Mouse (Mus musculus): Measurements from ENCODE around the gene Foxred2. TPM values are rescaled to one million over a fixed set of nuclear protein-coding genes. Genes with fewer than 3 reads are reported as not detected.

Gene Foxred2
- polyA plus RNA-seq, 1 experiment from 2014 or later = 8.4 TPM

DNA sequence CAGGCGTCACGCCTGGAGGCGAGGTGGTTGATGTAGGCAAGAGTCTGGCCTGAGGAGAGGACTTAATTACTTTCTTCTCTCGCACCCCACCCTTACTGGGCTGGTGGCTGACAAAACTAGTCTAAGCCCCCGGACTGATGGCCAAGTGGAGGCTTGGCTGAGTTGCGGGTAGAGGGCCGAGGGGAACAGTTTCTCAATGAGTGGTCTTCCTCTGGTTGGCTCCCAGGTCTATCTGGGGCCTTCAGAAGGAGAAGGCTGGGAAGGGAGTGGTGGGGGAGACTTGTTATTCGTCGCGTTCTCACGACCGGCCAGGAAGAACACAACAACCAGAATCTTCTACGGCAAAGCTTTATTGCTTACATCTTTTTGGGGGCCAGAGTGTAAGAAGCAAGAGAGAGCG lies 61.6 kb downstream of the Foxred2 start:
- H3K4me1 ChIP-seq (ENCODE audit: control insufficient read depth, insufficient read depth, low read length) = no peaks in the 10 kb centered on the region
- H3K27me3 ChIP-seq (ENCODE audit: control insufficient read depth, insufficient read depth, low read length) = no peaks in the 10 kb centered on the region
- no peak overlapping the region for H3K4me2 ChIP-seq (ENCODE audit: low read depth, low read length)
- no peak overlapping the region for H3K4me3 ChIP-seq (ENCODE audit: low read depth, low read length)
- ATAC-seq (replicated peaks; ENCODE audit: insufficient number of reproducible peaks, low FRiP score, low TSS enrichment, low read depth) (no peak), DNase-seq (ENCODE audit: low spot score) (no peak)
- 85% methylated on average over 13 of the region's 14 CpGs for WGBS
- H3K9me3 ChIP-seq (replicated peaks; ENCODE audit: control insufficient read depth, low read length) = no peaks in the 10 kb centered on the region
- H3K36me3 ChIP-seq (replicated peaks; ENCODE audit: control insufficient read depth, insufficient read depth, low read depth, low read length) = no peaks in the 10 kb centered on the region
- H3K27ac ChIP-seq (replicated peaks; ENCODE audit: low read depth, low read length) = no peak overlapping the region
- H3K9ac ChIP-seq (replicated peaks; ENCODE audit: low read length) = no peak overlapping the region

DNA sequence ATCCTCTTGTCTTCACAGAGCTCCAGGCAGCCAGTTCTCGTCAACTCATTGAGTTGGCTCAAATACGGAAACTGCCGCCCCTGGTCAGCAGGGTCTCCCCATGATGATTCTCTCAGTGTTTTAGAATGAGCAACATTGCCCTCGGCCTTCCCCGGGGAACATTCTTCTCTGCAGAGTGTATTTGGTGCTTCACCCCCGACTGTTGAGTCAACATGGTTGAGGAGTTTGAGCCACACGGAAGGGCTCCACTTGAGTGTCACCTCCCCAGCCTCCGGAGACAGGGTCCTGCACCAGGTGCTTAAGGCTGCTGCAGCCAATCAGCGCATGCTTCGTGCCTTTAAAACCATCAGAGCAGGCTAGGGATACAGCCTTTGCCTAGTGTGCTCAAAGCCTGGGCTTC lies 63.2 kb downstream of the Foxred2 start:
- Histone ChIP-seq H3K4me3 (ENCODE audit: low read depth, low read length) (no peak overlapping the region), H3K4me2 (ENCODE audit: low read depth, low read length) (no peak overlapping the region), H3K9ac (replicated peaks; ENCODE audit: low read length) (no peak overlapping the region), H3K27ac (replicated peaks; ENCODE audit: low read depth, low read length) (no peak overlapping the region), H3K4me1 (ENCODE audit: control insufficient read depth, insufficient read depth, low read length) (no peaks in the 10 kb centered on the region), H3K9me3 (replicated peaks; ENCODE audit: control insufficient read depth, low read length) (no peaks in the 10 kb centered on the region), H3K36me3 (replicated peaks; ENCODE audit: control insufficient read depth, insufficient read depth, low read depth, low read length) (no peaks in the 10 kb centered on the region), H3K27me3 (ENCODE audit: control insufficient read depth, insufficient read depth, low read length) (no peaks in the 10 kb centered on the region)
- DNase-seq (ENCODE audit: low spot score) (no peak), ATAC-seq (replicated peaks; ENCODE audit: insufficient number of reproducible peaks, low FRiP score, low TSS enrichment, low read depth) (no peak)
- WGBS = 72% methylated on average over 10 of the region's 10 CpGs

DNA sequence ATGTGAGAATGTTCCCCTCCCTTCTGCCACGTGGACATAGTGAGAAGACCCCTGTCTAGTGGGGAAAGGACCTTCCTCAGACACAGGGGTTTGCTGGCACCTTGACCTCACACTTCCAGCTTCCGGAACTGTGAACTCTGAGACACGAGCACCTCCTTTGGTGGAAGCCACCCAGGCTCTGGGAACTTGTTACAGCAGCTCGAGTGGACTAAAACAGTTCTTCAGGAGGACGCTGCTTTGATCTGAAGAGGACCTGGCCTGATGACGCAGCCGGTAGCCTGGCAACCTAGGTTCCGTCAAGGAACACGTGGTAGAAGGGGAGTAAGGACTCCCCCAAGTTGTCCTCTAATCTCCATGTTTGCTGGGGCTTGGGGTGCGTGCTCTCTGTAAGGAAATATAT lies 64.1 kb downstream of the Foxred2 start:
- Histone ChIP-seq H3K9me3 (replicated peaks; ENCODE audit: control insufficient read depth, low read length) (no peaks in the 10 kb centered on the region), H3K4me2 (ENCODE audit: low read depth, low read length) (no peak overlapping the region), H3K4me3 (ENCODE audit: low read depth, low read length) (no peak overlapping the region), H3K27ac (replicated peaks; ENCODE audit: low read depth, low read length) (no peak overlapping the region), H3K4me1 (ENCODE audit: control insufficient read depth, insufficient read depth, low read length) (no peaks in the 10 kb centered on the region), H3K27me3 (ENCODE audit: control insufficient read depth, insufficient read depth, low read length) (no peaks in the 10 kb centered on the region), H3K9ac (replicated peaks; ENCODE audit: low read length) (no peak overlapping the region), H3K36me3 (replicated peaks; ENCODE audit: control insufficient read depth, insufficient read depth, low read depth, low read length) (no peaks in the 10 kb centered on the region)
- 88% methylated on average over 10 of the region's 10 CpGs for WGBS
- ATAC-seq (replicated peaks; ENCODE audit: insufficient number of reproducible peaks, low FRiP score, low TSS enrichment, low read depth) (no peak), DNase-seq (ENCODE audit: low spot score) (no peak)

DNA sequence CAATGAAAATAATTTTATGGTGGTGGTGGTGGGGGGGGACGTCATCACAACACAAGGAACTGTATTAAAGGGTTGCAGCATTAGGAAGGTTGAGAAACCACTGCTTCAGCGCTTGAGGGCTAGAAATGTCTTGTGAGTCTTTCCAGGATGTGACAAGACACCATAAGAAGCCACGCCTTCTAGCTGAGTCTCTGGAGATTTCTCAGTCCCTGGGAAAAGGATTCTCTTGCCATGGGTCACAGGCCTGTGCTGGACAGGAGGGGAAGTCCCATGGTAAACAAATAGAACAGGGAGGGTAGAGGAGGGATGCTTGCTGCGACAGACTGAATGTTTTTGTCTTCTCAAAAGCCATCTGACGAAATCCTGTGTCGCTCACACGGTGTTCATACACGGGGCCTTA lies 64.8 kb downstream of the Foxred2 start:
- H3K27me3 ChIP-seq (ENCODE audit: control insufficient read depth, insufficient read depth, low read length) = no peaks in the 10 kb centered on the region
- WGBS = 78% methylated on average over 8 of the region's 8 CpGs
- no peaks in the 10 kb centered on the region for H3K9me3 ChIP-seq (replicated peaks; ENCODE audit: control insufficient read depth, low read length)
- DNase-seq (ENCODE audit: low spot score) (no peak), ATAC-seq (replicated peaks; ENCODE audit: insufficient number of reproducible peaks, low FRiP score, low TSS enrichment, low read depth) (no peak)
- H3K4me1 ChIP-seq (ENCODE audit: control insufficient read depth, insufficient read depth, low read length) = no peaks in the 10 kb centered on the region
- H3K4me2 ChIP-seq (ENCODE audit: low read depth, low read length) = no peak overlapping the region
- H3K27ac ChIP-seq (replicated peaks; ENCODE audit: low read depth, low read length) = no peak overlapping the region
- no peak overlapping the region for H3K9ac ChIP-seq (replicated peaks; ENCODE audit: low read length)
- no peak overlapping the region for H3K4me3 ChIP-seq (ENCODE audit: low read depth, low read length)
- H3K36me3 ChIP-seq (replicated peaks; ENCODE audit: control insufficient read depth, insufficient read depth, low read depth, low read length) = no peaks in the 10 kb centered on the region

Other genes with a start within 250 kb of the Foxred2 start
- not detected in 2 replicates for gene Apol9b, start 227.7 kb downstream of the Foxred2 start, polyA plus RNA-seq (2014; fragmentation: Nextera tagmentation; extraction: Ambion mirVana)
- gene Apol8, start 199.7 kb downstream of the Foxred2 start, polyA plus RNA-seq (2014; fragmentation: Nextera tagmentation; extraction: Ambion mirVana) = 0.29 TPM in 1 of 2 replicates, not detected in the other
- gene Myh9, start 114.5 kb downstream of the Foxred2 start, polyA plus RNA-seq (2014; fragmentation: Nextera tagmentation; extraction: Ambion mirVana) = 23.4 and 25.1 TPM in 2 replicates
- 239 and 248 TPM in 2 replicates for gene Txn2, start 27.7 kb downstream of the Foxred2 start, polyA plus RNA-seq (2014; fragmentation: Nextera tagmentation; extraction: Ambion mirVana)
- 246 and 247 TPM in 2 replicates for gene Eif3d, start 14.1 kb upstream of the Foxred2 start, polyA plus RNA-seq (2014; fragmentation: Nextera tagmentation; extraction: Ambion mirVana)
- gene Cacng2, start 163.3 kb upstream of the Foxred2 start, polyA plus RNA-seq (2014; fragmentation: Nextera tagmentation; extraction: Ambion mirVana) = 0.18 and 0.25 TPM in 2 replicates
- 111 and 115 TPM in 2 replicates for gene Ift27, start 217.4 kb upstream of the Foxred2 start, polyA plus RNA-seq (2014; fragmentation: Nextera tagmentation; extraction: Ambion mirVana)
- 0.22 TPM in 1 of 2 replicates, not detected in the other for gene Pvalb, start 249.7 kb upstream of the Foxred2 start, polyA plus RNA-seq (2014; fragmentation: Nextera tagmentation; extraction: Ambion mirVana)

All from embryonic facial prominence, embryonic 11.5 days (tissue).